Mouse (Mus musculus): ENCODE data around the gene Cd207.

DNA sequence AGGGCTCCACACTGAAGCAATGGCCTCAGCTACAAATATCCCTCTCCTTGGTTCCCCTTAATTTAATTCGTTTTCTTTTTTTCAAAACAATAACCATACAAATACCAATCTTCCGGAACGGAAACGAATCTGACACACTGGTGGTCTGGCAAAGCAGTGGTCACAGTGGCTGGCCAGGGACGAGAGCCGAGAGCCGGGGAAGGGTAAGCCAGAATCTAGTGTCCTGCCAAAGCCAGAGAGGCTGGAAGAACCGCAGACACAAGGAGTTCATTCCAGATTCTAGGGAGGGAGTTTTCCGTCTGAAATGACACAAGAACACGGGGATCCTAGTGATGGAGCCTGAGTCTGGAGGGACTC is 26.0 kb upstream of the Cd207 start:
- TF ChIP-seq CTCF (IDR thresholded peaks at IDR 0.05) (no peak), EP300 (IDR thresholded peaks at IDR 0.05) (no peak)
